Mouse (Mus musculus) right cerebral cortex, adult 2 months (tissue): ENCODE measurements at regions not wholly inside any gene's neighbourhood (a gene's known extent, or its start where the extent isn't known, plus 50 kb on each side); places are given as distances from the start of the nearest gene placed in this dataset.

Source experiments
- DNase-seq, 2 experiments: peaks; one replicate each; pipeline ENCODE4 v3.0.0; 2021 to 2022; ENCODE audit warnings: low spot score in 2 of 2

DNA sequence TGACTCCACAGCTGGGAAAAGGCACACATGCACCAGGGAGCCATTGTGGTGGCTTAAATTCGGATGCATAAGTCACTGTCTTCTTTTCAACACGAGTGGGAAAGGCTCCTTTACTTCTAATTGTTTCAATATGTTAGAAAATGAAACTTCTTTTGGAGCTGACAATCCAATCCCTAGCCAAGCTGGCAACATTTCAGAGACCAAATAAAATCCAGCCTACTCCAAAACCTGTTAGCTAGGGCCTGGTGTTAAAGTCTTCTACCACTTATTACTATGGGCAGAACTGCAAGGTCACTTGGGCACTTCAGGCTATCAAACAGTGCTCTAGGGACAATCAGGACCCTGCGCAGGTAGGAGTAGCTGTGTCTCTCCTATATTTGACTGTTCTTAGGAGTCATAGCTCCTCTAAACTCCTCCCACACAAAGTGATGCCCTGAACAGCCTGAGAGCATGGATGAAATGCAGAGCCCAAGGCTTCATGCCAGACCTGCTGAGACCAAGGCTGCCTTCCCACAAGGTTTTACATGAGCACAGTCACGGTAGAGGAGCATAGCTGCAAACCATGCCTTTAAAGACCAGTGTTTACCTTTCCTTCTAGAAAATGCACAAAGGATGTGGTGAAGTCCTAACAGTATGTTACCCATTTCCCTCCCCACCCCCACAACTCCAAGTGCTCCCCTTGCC is 67.4 kb upstream of the Spdye4c start:
- DNase-seq: no peak

DNA sequence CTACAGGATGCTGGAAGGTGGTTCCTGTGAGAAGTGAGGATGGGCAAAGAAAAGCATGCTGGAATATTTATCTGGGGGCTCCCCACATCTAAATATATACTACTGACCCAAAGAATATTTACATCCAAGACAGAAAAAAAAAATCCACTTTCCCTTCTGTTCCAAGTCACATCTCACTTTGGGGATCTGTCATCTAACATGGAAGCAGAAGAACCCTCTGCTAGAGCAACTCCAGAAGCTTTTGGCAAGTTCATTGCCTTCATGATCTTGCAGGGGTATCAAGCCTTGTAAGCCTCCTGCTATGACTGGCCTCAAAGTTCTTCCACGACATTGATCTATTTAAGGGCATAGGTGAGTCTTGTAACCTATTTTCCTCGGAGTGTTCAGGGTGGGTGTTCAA is 64.9 kb upstream of the Spdye4c start:
- no peak for DNase-seq

DNA sequence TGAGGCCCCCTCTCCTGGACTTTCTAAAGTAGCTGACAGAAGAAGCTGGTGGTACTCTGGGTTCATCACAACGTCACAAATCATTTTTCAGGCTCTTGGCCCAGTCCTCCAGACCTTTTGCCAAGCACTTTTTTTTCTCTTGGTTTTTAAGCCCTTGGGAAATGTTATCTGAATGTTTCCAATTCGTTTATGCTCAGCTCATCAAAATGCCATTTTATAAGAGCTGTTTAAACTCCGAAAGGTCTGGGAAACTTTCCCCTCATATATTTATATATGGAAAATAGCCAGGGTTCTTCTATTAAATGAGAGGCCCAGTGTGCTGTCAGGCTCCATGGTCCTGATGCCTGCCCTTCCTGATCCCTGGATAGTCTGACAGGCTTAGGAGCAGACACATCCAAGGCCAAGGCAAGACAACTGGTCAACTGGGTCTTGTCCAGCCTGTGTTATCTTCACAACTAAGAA is 64.1 kb upstream of the Spdye4c start:
- DNase-seq: no peak

DNA sequence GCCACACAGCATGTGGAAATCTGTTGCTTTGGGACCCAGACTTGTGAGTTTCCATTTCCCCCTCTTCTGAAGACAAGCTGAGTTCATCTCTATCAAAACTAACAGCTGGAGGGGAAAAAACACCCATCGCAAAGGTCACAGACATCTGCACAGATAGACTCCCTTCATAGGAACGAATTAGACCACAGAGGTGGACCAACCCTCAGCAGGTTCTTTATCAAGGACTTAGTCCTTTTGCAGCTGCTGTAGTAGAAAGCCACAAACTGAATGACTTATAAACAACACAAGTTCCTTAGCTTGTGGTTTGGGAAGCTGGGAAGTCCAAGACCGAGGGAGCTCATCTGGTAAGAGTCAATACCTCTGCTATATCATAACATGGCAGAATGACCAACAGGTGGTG is 54.7 kb upstream of the Spdye4c start:
- no peak for DNase-seq

DNA sequence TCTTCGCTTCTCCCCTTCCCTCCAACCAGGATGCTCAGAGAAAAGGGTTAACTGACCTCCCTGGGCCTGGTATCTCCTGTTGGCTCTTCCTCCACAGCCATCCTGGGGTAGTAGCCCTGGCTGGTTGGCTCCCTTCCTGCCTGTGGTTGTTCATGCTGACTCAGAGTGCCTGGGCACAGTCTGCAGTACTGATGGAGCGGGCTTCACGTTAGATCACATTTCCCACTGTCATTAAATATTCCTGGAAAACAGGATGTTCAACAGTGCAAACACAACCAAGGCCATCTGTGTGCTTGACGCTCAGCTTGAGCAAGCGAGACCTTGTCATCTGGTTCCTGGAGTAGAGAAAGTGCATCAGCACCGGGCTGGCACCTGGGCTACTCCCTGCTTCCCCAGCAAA is 53.6 kb upstream of the Spdye4c start:
- no peak for DNase-seq

DNA sequence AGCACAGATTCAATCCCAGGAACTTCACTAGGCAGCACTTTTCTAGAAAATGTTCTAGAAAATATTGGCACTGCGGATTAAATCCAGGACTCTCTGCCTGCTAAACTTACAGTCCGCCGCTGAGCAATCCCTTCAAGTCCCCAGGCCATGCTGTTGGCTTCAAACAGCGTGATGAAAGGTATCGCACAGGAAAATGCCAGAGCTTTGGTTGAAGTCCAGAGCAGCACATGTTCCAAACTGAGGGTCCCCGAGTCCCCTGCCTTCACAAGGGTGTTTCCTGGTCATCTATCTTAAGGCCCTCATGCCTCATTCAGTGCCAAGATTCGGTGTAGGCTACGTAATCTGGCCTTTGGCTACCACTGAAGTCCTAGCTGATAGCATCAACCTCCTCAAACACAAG is 52.3 kb upstream of the Spdye4c start:
- no peak for DNase-seq
